Mouse (Mus musculus): Measurements from ENCODE around the gene Galnt10.
"Not testable (repeated sequence)": the region's sequence is repeated elsewhere in the genome, so short reads cannot be mapped to it uniquely, and the experiment has no call there.

The Galnt10 gene

GRCm38 (mm10) chr11:57825234-57825633 lies 180.0 kb downstream of the Galnt10 start:
- DNase-seq (ENCODE audit: low read depth in 1 of 2, low spot score in 2 of 2), result not testable (repeated sequence)

- DNase-seq (ENCODE audit: low read depth in 1 of 2, low spot score in 2 of 2), result no peak
Observed at GRCm38 (mm10) chr11:57827048-57827914, 182.0 kb downstream of the Galnt10 start.

GRCm38 (mm10) chr11:57827915-57828545 lies 182.8 kb downstream of the Galnt10 start:
- no peak for DNase-seq (ENCODE audit: low read depth in 1 of 2, low spot score in 2 of 2)

DNA sequence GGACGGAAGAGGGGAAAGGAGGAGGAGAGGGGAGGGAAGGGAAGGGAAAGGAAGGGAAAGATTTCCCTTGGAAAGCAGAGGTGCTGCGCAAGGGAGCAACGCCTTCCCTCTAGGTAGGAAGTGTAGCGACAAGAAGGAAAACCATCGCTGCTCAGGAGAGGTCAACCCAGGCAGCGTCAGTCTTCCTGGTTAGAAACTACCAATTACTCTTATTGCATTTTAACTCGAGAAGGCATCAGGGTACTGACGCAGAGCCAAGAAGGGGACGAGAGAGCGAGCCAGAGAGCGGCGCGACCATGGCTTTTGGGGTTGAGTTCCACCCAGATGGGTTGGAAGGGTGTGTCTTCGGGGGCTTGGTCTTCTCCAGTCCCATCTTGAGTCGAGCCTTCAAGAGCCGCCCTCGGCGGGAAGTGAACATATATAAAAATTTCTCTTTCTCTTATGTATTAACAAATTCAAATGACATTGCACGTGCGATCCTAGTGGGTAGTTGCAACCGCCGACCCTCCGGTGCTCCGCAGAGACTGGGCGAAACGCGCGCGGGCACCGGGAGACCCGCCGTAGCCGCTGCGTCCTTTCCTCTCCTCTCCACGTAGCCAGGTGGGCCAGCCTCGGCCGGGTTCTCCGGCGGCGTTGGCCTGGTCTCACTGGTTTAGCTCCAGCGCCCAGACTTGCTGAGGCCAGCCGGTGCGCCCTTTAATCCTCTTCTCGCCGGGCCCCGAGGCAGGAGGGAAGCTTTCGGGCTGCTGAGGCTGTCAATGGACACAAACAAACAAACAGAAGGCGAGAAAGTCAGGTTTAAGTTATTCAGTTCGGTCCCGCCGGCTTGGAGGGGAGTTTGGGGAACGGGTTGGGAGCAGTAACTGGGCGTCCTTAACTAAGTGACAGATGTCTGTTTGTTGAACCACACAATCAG lies 184.0 kb downstream of the Galnt10 start:
- DNase-seq (ENCODE audit: low read depth in 1 of 2, low spot score in 2 of 2), result no peak

DNA sequence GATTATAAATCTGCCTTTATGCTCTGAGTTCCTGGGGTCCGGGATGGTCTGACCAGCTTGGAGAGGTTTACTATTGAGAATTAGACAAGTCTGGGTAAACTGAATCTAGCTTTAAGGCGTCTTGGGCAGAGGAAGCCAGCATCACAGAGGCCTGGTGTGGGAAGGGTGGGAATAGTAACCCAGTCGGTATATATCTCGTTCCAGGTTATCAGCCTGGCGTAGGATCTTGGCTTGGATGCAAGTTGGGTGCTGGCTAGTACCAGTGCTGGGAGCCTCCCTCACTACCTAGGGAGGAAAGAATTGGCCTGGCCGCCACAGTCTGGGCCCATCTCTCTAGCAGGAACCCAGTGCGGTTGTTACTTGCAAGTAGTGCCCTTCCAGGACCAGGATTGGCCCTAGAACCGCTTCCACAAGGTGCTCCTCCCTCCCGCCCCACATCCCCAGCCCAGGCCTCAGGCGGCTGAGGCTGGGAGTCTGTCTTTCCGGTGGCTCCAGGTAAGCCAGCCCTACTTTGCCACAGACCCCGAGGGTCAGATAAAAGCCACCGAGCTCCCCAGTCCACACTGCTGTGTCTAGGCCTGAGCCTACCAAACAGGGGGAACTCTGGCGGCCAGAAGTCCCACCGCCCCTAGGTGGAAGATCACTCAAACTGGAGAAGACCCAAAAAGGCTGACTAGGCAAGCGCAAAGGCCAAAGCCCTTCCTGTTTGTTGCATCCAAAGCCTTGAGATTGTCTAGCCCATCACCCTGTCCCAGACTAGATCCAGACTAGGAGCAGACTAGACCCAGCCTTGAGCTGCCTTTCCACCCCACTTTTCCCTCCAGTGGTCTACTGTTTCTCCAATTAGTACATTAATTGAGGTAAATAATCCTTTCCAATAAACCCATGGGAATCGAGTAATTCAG lies 184.9 kb downstream of the Galnt10 start:
- DNase-seq (ENCODE audit: low read depth in 1 of 2, low spot score in 2 of 2), result no peak

DNA sequence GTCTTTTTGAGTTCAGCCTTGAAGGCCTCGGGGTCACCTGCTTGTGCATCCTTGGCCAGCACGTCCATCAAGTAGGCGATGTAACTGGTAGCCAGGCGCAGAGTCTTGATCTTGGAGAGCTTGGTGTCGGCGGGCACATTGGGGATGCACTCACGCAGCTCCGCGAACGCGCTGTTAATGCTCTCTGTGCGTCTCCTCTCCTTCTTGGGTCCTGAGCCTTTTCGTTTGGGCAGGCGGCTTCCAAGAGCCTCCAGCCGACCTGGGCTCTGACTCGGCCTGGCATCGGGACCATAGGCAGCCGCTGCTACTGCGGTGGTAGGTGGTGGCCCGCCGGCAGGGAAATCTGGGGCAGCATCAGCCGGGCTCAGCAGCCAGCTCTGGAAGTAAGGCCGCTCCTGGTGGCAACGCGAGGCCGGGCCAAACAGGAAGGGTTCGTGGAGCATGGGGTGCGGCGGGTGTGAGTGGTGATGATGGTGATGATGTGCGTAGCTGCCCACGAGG lies 186.1 kb downstream of the Galnt10 start:
- DNase-seq (ENCODE audit: low read depth in 1 of 2, low spot score in 2 of 2), result no peak

DNA sequence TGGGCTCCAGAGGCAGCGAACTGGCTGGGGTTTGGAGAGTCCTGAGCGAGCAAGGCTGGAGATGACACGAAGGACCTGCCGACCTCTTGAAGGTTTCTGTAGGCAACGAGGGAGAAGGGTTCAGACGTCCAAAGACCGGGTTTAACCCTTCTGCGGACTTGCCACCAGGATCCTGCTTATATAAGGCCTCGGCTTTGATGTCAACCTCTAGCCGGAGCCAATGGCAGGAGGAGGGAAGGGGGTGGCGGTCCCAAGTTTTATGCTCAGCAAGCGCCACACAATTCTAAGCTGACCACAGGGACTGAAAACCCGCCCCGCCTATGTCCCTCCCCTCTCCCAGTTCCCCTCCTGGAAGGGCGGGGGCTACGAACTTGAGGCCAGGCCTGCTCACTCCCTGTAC lies 186.6 kb downstream of the Galnt10 start:
- no peak for DNase-seq (ENCODE audit: low read depth in 1 of 2, low spot score in 2 of 2)

DNA sequence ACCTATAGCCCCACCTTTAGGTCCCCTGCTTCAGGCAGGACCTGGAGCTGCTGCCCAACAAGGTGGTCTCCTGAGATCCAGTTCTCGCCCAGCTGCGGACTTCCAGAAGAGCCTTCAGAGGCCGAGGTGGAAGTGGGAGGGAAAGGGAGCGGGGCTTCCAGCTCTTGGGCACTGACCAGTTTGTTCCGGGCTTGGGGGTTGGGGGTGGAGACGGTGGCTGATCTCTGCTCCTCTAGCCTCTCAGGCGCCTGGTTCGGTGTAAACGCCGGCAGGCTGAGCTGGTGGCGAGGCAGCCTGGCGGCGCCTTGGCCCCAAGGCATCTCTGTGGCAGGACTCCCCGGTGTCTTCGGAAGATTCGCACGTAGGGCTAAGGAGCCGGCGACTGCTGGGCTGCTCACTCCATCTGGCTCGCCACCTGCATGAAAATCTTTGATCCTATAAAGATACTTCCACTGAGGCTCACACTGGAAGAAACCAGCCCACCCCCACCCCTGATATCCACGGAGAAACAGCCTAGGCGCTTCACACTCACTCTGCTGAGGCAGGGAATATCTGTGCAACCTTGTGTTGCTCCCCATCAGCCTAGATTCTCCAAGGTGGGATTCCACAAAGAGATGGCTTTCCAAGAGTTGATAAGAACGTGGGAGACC lies 187.4 kb downstream of the Galnt10 start, which contains the start of gene Hand1:
Gene Hand1 (minus strand): TSS at position 267 of the 650 bp plus-strand sequence.
- no peak for DNase-seq (ENCODE audit: low read depth in 1 of 2, low spot score in 2 of 2)

- no peak for DNase-seq (ENCODE audit: low read depth in 1 of 2, low spot score in 2 of 2)
Observed at GRCm38 (mm10) chr11:57833296-57833977, 188.2 kb downstream of the Galnt10 start.

DNA sequence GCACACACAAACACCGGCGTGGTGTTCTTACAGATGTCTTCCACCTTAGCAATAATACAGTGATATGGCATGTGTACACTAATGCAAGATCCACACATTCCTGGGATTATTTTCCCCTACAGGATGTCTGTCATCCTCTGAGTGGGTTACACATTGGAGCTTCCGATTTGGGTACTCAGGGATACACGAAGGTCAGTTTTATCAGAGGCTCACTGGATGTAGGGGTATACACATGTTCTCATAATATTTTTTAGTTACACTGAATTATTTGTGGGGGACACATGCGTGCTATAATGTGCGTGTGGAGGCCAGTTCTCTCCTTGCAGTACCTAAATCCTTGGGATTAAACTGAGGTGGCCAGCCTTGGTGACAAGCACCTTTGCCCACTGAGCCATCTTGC lies 188.8 kb downstream of the Galnt10 start:
- no peak for DNase-seq (ENCODE audit: low read depth in 1 of 2, low spot score in 2 of 2)

DNA sequence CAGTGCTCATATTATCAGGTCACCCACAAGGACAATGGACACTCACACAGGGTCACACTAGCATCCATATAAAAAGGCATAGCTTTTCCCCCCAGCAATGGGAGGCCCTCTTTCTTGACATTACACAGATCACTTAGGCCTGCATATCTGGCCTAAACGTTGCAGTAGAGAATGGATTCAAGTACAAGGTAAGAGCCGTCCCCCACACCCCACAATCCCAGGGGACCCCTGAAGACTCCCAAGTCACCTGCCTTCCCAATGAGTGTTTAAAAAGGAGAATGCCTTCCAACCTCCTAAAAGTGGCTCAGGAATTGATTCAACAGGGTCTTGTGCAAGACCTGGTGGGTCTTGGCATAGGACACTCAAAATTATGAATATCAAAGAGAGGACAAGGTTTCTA lies 190.1 kb downstream of the Galnt10 start:
- DNase-seq (ENCODE audit: low read depth in 1 of 2, low spot score in 2 of 2), result no peak

DNA sequence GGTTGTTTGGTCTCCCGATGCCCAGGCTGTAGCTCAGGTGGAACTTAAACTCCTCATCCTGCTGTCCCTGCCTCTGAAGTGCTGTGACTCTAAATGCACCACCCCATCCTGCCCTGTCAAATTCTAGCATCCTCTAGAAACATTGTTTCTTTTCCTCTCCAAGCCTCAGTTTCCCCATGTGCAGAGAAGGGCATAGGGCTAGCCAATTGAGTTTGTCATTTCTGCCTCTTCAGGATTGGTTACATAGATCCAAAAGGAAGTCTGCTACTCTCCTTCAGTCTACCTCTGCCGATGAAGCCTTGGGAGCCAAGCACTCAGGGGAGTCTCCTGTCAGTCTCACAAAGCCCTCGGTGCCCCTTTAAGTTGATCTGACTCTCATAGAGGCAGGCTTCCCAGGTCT lies 190.7 kb downstream of the Galnt10 start:
- no peak for DNase-seq (ENCODE audit: low read depth in 1 of 2, low spot score in 2 of 2)

- DNase-seq (ENCODE audit: low read depth in 1 of 2, low spot score in 2 of 2), result no peak
Observed at GRCm38 (mm10) chr11:57836401-57836800, 191.2 kb downstream of the Galnt10 start.

Data from monocyte, adult 2 months (primary cell).